Mouse (Mus musculus): ENCODE measurements around the gene Aplp2. TPM values are rescaled to one million over a fixed set of nuclear protein-coding genes. Genes with fewer than 3 reads are reported as not detected.

The Aplp2 gene
- polyA plus RNA-seq (2012; rRNA removed): 179 and 209 TPM in 2 replicates

DNA sequence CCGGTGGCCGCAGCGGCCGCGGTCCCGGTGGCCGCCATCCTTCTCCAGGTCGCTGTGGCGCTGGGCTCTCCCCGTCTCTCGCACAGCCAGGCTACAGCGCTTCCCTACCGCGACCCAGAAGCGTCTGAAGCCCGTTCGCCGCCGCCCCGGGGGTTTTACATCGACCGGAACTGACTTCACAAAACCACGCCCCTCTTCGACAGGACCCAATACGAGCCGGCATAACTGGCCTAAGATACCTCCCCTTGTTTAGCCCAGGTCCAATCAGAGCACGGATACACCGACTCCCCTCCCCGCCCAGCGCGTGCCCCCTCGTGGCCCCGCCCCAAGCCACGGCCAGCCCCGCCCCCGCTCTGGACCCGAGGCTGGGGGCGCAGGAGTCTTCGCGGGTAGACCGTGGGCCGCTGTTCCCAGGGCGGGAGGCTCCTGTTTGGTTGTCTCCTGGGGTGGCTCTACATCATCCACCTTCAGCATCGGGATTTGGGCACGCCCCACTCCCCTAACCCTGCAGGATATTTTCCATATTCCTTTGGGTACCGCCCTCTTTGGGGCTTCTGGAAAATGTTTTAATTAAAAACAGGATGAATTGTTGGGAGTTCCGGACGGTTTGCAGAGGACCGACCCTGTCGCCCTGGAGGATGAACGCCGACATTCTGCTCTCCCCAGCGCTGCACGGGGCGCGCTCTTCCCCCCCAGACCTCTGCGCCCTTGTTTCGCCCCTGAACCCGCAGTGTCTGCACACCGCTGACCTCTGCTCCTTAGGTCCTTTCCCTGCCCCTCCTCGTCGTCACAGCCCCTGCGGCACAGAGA is at the start of gene Aplp2:
TSS of gene Aplp2 (minus strand) at position 126 of the 810 bp plus-strand sequence.

DNA sequence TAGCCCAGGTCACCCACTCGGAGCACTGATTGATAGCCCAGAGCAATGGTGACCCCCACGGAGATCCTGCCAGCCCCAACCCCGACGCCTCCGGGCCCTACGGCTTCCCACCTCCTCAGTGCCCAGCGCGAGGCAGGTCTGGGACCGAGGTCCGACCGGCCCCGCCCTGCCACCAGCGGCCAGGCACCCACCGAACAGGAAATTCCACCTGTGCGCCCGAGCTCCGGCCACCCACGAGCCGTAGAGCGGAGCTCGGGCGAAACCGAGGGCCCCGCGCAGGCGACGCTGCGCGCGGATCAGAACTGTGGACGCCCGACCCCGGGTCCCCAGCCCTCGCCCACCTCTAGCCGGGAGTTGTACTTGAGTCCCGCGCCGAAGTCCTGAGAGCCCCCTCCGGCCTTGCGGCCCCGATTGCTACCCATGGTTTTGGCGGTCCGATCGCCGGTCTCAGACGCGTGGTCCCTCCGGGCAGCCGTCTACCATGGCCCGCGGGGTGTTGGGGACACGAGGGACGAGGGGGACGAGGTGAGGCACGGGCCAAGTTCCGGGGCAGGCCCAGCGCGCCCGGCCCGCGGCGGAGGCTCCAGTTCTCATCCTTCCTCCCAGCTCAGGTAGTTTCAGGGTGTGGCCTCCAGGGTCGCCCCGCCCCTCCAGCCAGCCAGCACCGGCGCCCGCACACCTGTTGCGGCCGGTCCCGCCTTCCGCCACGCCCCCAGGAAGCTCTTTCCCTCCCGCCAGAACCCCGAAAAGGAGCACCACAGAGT is 80.2 kb downstream of the Aplp2 start, which contains the start of gene St14:
TSS of gene St14 (minus strand) at position 649 of the 764 bp plus-strand sequence.

Other genes with a start within 250 kb of the Aplp2 start
- 6.5 and 7.3 TPM in 2 replicates for gene Zbtb44, start 181.2 kb downstream of the Aplp2 start, polyA plus RNA-seq (2012; rRNA removed)
- 267 and 308 TPM in 2 replicates for gene St14, start 80.0 kb downstream of the Aplp2 start, polyA plus RNA-seq (2012; rRNA removed)
- 9.7 and 11.6 TPM in 2 replicates for gene Prdm10, start 68.7 kb upstream of the Aplp2 start, polyA plus RNA-seq (2012; rRNA removed)
- gene Nfrkb, start 174.4 kb upstream of the Aplp2 start, polyA plus RNA-seq (2012; rRNA removed): 12.9 and 14.2 TPM in 2 replicates